Mouse (Mus musculus): ENCODE data around the gene C130026I21Rik.
"Not testable (repeated sequence)": the region's sequence is repeated elsewhere in the genome, so short reads cannot be mapped to it uniquely, and the experiment has no call there.

The C130026I21Rik gene

GRCm38 (mm10) chr1:85033616-85034015 is 236.8 kb downstream of the C130026I21Rik start:
- DNase-seq (ENCODE audit: low read depth, low spot score) = not testable (repeated sequence)

DNA sequence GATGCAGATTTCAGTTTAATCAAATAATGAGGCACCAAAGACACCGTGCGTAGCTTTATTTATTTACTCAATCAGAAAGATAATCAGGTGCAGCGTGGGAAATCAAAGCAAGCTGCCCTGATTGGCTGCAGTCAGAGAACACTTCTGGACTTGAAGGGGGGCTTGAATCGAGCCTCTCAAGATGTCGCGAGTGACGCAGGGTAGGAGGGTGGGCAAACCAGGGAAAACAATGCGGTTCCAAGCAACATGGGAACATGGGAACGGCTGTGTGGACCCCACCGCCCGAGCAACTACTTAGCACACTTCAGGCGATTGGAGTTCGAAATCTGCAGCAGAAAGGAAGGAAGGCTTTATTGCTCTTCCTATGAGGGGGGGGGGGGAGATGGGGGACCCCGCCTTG is 240.2 kb downstream of the C130026I21Rik start:
- DNase-seq (ENCODE audit: low read depth, low spot score) = not testable (repeated sequence)

- DNase-seq (ENCODE audit: low read depth, low spot score) = peak; percentile 2
Measured at GRCm38 (mm10) chr1:85011933-85012332, 258.4 kb downstream of the C130026I21Rik start.

DNA sequence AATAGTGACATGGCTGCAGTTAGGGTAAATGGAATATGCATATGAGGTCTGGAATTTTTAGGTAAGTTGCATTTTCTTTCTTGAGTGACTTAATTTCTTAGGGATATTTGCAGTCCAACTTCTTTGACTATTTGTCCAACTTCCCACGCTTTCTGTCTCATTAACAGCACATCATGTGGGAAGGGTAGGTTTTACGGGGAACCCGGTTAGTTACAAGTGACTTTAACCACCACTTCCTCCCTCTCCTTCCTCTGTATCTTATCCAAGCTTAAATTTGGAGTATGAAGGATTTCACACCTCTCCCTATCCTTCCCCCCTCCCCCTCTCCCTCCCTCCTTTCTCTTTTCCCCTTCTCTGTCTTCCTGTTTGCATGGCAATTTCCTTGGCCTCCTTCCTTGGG is 259.4 kb downstream of the C130026I21Rik start:
- not testable (repeated sequence) for DNase-seq (ENCODE audit: low read depth, low spot score)

GRCm38 (mm10) chr1:85007737-85008136 is 262.6 kb downstream of the C130026I21Rik start:
- DNase-seq (ENCODE audit: low read depth, low spot score) = not testable (repeated sequence)

DNA sequence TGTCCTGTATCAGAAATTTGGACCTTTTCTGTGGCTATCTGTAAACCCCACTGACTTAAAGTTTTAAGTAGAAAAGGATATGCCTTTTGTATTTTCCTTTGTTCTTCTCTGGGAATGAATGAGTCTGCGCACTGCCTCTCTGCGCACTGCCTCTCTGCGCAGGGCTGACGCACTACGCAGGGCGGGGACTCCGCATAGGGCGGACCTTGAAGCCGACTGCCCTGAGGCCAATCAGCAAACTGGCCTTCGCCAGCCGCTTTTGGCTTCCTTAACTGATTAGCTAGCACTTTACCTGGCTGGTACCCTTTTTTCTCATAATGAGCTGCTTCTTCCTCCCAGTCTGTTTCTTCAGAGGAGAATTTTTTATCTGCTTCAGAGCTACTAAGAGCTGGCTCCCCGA is 271.1 kb downstream of the C130026I21Rik start:
- not testable (repeated sequence) for DNase-seq (ENCODE audit: low read depth, low spot score)

- DNase-seq (ENCODE audit: low read depth, low spot score) = not testable (repeated sequence)
Measured at GRCm38 (mm10) chr1:84996305-84996704, 274.1 kb downstream of the C130026I21Rik start.

DNA sequence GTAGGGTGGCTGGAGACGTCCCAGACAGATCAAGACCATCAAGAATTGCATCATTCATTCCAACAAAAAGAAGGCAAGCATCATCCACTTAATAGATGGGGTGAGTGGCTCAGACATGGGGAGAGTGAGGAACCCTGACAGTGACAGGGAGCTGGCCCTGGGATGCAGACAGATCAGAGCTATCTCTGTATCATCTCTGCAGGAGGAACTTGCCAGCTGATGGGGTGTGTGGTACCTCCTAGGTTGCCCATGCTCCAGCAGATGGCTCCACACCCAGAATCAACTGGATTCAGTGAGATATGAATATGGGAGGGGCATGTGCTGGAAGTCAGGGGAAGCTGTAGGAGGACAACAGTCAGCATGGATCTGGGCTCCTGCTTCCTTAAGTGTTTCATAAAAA is 275.9 kb downstream of the C130026I21Rik start:
- not testable (repeated sequence) for DNase-seq (ENCODE audit: low read depth, low spot score)

DNA sequence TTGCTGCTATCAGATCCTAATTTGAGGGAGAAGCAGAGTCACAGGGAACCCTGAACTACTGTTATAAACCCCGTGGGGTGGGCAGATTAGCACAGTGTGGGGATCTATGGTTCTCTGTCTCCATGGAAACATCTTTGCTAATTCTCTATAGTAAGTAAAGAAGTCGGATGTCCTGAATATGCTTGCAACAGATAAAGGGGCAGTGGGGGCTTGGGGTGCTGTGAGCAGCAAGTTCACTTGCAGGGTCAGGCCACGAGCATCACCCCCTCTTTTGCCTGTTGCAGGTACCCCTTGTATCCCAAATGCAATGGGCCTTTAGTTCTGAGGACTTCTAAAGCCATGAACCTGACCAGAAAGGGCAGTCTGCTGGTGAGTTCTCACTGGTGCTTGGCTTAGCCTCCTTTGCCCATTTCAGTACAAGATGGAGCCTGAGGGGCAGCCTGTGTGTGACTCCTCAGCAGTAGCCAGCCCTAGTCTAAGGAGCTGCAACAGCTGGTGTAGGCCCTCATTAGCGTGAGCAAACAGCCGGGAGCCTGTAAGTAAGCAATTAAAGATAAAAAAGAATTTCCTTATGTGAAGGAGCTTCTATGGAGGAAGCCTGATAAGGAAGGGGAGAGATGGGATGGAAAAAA is 276.6 kb downstream of the C130026I21Rik start:
- not testable (repeated sequence) for DNase-seq (ENCODE audit: low read depth, low spot score)

DNA sequence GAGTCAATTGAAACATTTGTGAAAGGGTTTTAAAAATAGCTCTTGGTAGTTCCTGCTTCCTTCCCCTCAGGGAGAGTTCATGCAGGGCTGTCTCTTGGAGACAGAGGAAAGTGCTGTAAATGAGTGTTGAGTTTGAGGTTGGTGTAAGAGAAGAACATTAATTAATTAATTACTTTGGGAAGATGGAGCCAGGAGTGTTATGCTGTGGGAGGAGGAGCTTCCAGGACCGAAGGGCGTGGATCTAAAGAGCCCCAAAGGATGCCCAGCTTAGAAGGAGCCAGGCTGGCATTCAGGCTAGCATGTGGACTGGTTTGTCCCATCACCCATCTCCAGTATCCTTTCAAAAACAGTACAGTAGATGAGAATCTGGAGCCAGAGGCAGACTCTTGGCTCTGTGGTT is 277.1 kb downstream of the C130026I21Rik start:
- not testable (repeated sequence) for DNase-seq (ENCODE audit: low read depth, low spot score)

GRCm38 (mm10) chr1:84992827-84993226 is 277.5 kb downstream of the C130026I21Rik start:
- not testable (repeated sequence) for DNase-seq (ENCODE audit: low read depth, low spot score)

DNA sequence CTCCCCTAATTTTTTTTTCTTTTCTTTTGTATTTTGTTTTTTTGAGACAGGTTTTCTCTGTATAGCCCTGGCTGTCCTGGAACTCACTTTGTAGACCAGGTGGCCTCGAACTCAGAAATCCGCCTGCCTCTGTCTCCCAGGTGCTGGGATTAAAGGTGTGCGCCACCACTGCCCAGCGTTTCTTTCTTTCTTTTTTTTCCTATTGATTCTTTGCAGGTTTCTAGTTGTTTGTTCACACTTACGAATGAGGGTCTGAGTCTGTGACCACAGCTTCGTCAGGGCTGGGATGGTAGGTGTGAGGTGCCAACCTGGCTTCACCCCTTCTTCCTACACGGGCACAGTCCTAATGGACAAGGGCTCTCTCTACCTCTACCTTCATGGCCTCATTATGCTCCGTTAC is 281.3 kb downstream of the C130026I21Rik start:
- not testable (repeated sequence) for DNase-seq (ENCODE audit: low read depth, low spot score)

DNA sequence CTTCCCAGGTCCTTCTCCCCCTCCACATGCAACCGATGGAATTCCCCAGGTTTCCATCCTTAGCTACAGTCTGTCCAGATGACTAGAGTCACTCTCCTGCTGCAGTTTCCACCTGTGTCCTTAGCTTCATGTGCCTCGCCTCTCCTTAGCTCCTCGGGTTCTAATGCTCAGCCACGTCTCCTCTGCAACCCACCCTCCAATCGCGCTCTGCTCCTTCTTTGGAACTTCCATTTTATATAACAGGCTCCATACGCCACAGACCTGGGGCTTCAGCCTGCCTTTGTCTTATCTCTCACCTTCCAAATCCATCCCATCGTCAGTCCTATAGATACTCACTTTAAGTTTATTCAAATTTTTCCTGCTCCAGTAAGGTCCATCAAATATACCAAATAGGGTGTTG is 282.6 kb downstream of the C130026I21Rik start:
- DNase-seq (ENCODE audit: low read depth, low spot score) = not testable (repeated sequence)

DNA sequence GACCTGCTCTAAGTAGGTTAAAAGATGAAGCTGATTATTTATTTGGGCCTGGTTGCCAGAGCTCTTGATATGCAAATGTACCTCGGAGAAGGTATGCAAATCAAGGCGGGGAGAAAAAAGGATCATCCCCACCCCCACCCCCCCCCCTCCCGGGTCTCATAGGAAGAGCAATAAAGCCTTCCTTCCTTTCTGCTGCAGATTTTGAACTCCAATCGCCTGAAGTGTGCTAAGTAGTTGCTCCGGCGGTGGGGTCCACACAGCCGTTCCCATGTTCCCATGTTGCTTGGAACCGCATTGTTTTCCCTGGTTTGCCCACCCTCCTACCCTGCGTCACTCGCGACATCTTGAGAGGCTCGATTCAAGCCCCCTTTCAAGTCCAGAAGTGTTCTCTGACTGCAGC is 308.6 kb downstream of the C130026I21Rik start:
- not testable (repeated sequence) for DNase-seq (ENCODE audit: low read depth, low spot score)

GRCm38 (mm10) chr1:84957713-84958112 is 312.7 kb downstream of the C130026I21Rik start:
- not testable (repeated sequence) for DNase-seq (ENCODE audit: low read depth, low spot score)

GRCm38 (mm10) chr1:84956771-84957170 is 313.6 kb downstream of the C130026I21Rik start:
- DNase-seq (ENCODE audit: low read depth, low spot score) = not testable (repeated sequence)

- DNase-seq (ENCODE audit: low read depth, low spot score) = no peak
Measured at GRCm38 (mm10) chr1:84952456-84953181, 317.7 kb downstream of the C130026I21Rik start.

DNA sequence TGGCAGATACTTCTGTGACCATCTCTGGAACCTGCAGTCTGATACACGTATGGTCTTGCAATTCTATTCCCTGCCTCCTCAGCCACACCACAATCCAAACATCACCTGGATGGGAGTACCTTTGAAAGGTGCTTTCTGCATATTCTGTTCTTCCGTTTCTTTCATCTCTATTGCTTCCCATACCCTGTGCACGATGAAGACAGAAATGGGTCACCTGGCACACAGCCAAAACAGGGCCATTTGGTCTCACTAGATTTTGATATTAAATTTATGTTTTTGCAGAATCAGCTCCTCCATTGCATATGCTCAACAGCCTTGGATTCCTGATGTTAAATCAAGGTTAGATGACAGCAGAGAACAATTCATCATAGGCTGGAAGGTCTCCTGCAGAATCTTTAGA is 318.8 kb downstream of the C130026I21Rik start:
- no peak for DNase-seq (ENCODE audit: low read depth, low spot score)

DNA sequence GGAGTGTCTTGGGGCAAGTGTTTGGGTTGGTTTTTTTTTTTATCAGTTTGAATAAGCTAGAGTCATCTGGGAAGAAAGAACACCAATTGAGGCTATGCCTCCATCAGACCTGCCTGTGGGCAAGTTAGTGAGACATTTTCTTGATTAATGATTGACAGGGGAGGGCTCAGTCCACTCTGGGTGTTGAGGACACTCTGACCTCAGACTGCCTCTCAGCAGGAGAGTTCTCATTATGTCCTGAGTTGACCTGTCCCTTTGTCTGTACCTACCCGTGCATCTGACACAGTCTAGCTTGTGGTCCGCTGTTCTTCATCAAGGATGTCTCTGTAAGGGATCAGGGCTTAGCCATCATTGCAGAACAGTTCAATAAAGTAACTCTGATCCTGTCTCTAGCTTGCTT is 323.0 kb downstream of the C130026I21Rik start:
- DNase-seq (ENCODE audit: low read depth, low spot score) = no peak

DNA sequence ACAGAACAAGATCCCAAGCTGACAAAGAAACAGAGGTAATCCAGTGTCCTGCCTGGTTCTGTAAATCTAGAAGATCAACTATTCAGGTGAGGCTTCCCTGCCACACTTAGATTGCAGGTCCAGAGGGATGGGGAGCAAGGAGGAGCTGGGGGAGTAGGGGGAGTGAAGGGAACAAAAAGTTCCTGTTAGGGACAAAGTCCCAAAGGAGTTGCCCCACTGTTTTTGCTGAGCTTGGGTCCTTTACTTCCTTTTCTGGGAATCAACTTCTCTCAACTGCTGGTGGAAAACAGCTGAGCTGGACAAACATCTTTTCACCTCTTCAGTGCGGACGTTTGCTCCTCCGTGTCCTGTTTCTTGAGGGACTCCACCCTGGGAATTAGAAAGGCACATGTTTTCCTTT is 324.4 kb downstream of the C130026I21Rik start:
- no peak for DNase-seq (ENCODE audit: low read depth, low spot score)

DNA sequence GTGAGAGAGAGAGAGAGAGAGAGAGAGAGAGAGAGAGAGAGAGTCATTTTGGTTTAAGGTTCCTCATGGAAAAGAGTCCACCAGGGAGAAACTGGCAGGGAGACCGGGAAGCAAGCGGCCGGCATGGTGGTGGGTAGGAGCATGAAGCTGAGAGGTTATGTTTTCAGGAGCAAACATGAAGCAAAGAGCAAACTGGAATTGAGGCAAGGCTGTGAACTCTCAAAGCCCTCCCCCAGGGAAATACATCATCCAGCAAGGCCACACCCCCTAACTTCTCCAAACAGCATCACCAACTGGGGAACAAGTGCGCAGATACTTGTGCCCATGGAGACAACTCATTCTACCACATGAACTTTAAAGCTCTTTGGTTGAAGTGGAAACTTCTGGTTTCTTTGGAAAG is 326.8 kb downstream of the C130026I21Rik start:
- DNase-seq (ENCODE audit: low read depth, low spot score) = no peak
